Mouse (Mus musculus) forebrain, embryonic 14.5 days (tissue): ENCODE data around the gene Myadm. TPM values are rescaled to one million over a fixed set of nuclear protein-coding genes. Genes with fewer than 3 reads are reported as not detected.

Experiments
- ATAC-seq: fragments of 200-750 bp; cut with Nextera tagmentation; 2 replicates; pipeline ENCODE4 v1.8.0; 2017; ENCODE audit warnings: mild to moderate bottlenecking, moderate library complexity
- DNase-seq: peaks from one replicate; pipeline ENCODE4 v3.0.0-alpha.2; 2015; ENCODE audit warnings: low spot score
- H3K27ac ChIP-seq: fragments of 300-500 bp; sonication (generic); 2 replicates; pipeline ENCODE4 v1.5.1; 2014; ENCODE audit warnings: low read depth, mild to moderate bottlenecking, control low read depth, low read length, moderate library complexity
- H3K27me3 ChIP-seq: fragments of 300-500 bp; sonication (generic); replicated peaks from 2 replicates; pipeline ENCODE4 v1.6.1; 2014; ENCODE audit warnings: low read length, control low read depth, mixed read lengths; ENCODE audit not compliant: control insufficient read depth, insufficient read depth
- H3K36me3 ChIP-seq: fragments of 300-500 bp; sonication (generic); 2 replicates; pipeline ENCODE4 v1.6.1; 2014; ENCODE audit warnings: low read length, control low read depth; ENCODE audit not compliant: control insufficient read depth, insufficient read depth
- H3K4me1 ChIP-seq: fragments of 300-500 bp; sonication (generic); 2 replicates; pipeline ENCODE4 v1.6.1; 2014; ENCODE audit warnings: antibody characterized with exemption, low read length, control low read depth; ENCODE audit not compliant: control insufficient read depth, insufficient read depth
- H3K4me2 ChIP-seq: fragments of 300-500 bp; sonication (generic); 2 replicates; pipeline ENCODE4 v1.6.1; 2014; ENCODE audit warnings: mild to moderate bottlenecking, control low read depth, low read length
- H3K4me3 ChIP-seq: fragments of 300-500 bp; sonication (generic); 2 replicates; pipeline ENCODE4 v1.5.1; 2014; ENCODE audit warnings: low read depth, low read length, control low read depth
- H3K9ac ChIP-seq: fragments of 300-500 bp; sonication (generic); 2 replicates; pipeline ENCODE4 v1.6.1; 2014; ENCODE audit warnings: mild to moderate bottlenecking, low read length, control low read depth, moderate library complexity
- H3K9me3 ChIP-seq: fragments of 300-500 bp; sonication (generic); replicated peaks from 2 replicates; pipeline ENCODE4 v1.6.1; 2016; ENCODE audit warnings: low read length, control low read depth, mixed read lengths; ENCODE audit not compliant: control insufficient read depth
- WGBS: fragments of 180-500 bp; shearing (Covaris S2); extraction: QIAGEN DNeasy Blood & Tissue Kit; methylation state at CpG from one replicate; pipeline ENCODE4 v1.1.7; 2014; 5-methylcytosine and 5-hydroxymethylcytosine counted together
- polyA plus RNA-seq: library from polyadenylated mRNA; unstranded; fragments of >200 nt; fragmentation: Nextera tagmentation; extraction: Ambion mirVana; gene quantifications from 2 replicates; pipeline ENCODE4 v1.2.1, GENCODE M21; 2014

Myadm gene
- polyA plus RNA-seq, 1 experiment from 2014 or later = 19.8 TPM

DNA sequence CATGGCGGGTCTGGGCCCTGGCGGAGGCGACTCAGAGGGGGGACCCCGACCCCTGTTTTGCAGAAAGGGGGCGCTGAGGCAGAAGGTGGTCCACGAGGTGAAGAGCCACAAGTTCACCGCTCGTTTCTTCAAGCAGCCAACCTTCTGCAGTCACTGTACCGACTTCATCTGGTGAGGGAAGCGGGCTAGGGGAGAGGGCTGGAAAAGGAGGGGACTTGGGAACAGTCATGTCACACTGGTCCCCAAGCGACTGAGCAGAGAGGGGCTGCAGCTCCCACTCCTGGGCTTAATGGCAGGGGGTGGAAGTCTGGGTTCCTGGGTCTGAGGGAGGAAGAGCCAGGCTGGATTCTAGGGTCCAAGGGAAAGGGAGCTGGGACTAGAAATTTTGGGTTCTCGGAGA is 14.9 kb downstream of the Myadm start:
- H3K36me3 ChIP-seq = no peaks in the 10 kb centered on the region
- H3K4me1 ChIP-seq = peaks cover 17% of the 10 kb centered on the region
- no peaks in the 10 kb centered on the region for H3K9me3 ChIP-seq
- peaks cover 13% of the 10 kb centered on the region for H3K27me3 ChIP-seq
- 4% methylated on average over 12 of the region's 12 CpGs for WGBS
- DNase-seq (peak; percentile 37), ATAC-seq (peak; percentile 36)
- H3K9ac ChIP-seq = peak overlapping the region; percentile 57; the same call in 1 of the 2 replicates
- H3K4me3 ChIP-seq = peak overlapping the region; percentile 37
- H3K4me2 ChIP-seq = peak overlapping the region; percentile 93
- no peak overlapping the region for H3K27ac ChIP-seq

DNA sequence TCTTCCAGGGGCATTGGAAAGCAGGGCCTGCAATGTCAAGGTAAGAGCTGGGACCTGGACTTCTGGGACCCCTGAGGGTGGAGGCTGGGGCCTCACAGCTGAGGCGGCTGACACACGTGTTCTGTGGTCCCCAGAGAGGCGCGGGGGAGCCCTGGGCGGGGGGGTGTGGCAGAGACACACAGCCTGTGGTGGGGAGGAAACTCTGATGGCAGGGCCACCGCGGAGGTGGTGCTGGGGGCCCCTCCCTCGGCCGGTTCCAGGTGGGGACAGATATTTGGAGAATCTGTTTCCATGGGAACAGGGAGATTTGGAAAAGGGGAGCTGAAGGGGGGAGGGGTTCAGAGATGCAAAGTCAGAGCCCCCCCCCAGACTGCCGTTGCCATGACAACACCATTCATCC is 15.4 kb downstream of the Myadm start:
- Histone ChIP-seq H3K9me3 (no peaks in the 10 kb centered on the region), H3K27me3 (peaks cover 13% of the 10 kb centered on the region), H3K4me3 (peak overlapping the region; percentile 37; the same call in 1 of the 2 replicates), H3K4me2 (peak overlapping the region; percentile 93), H3K36me3 (no peaks in the 10 kb centered on the region), H3K9ac (peak overlapping the region; percentile 57; the same call in 1 of the 2 replicates), H3K27ac (no peak overlapping the region), H3K4me1 (peaks cover 17% of the 10 kb centered on the region)
- WGBS = 5% methylated on average over 10 of the region's 10 CpGs
- ATAC-seq = peak; percentile 27; the same call in 1 of the 2 replicates
- peak; percentile 19 for DNase-seq

DNA sequence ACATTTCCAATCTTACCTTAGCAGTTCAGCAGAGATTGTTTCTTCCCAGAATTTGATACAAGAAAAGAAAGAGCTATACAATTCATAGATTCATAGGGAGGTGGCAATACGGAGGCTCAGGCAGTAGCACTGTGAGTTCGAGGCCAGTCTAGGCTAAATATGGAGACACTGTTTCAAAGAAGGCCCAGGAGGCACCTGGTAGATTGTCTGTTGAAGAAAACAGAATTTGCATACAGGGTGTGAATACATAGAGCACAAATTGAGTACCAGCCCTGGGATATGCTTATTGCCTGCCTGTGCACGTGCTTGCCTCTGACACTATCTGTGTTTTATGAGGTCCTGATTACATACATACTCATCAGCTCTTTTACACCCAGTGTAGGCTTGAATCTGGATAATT is 17.5 kb downstream of the Myadm start:
- DNase-seq = no peak
- no peak overlapping the region for H3K9ac ChIP-seq
- peaks cover 6% of the 10 kb centered on the region for H3K27me3 ChIP-seq
- no peaks in the 10 kb centered on the region for H3K9me3 ChIP-seq
- H3K4me3 ChIP-seq = no peak overlapping the region
- no peak overlapping the region for H3K4me2 ChIP-seq
- peaks cover 17% of the 10 kb centered on the region for H3K4me1 ChIP-seq
- no peak overlapping the region for H3K27ac ChIP-seq
- ATAC-seq = no peak
- WGBS = 78% methylated on average over 3 of the region's 3 CpGs
- H3K36me3 ChIP-seq = no peaks in the 10 kb centered on the region

DNA sequence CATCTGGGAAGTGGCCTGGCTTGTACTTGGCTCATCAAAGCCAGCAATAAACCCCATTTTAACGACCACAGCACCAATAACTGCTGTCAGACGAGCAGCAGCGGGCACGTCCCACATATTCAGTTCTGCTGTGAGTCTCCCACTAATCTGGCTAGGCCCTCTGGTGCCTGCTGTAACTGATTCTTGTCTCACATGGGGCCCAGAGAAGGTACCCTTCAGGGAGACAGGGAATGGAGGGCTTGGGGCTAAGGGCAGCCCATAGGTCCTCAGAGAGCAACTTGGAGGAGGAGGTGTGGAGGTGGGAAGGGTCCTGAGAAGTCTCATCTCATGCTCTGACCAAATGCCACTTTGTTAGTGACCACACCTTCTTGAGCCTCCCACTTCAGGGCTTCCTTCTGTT is 19.8 kb downstream of the Myadm start:
- Histone ChIP-seq H3K9ac (no peak overlapping the region), H3K4me2 (no peak overlapping the region), H3K27me3 (no peaks in the 10 kb centered on the region; the same call in 1 of the 2 replicates), H3K36me3 (no peaks in the 10 kb centered on the region), H3K9me3 (no peaks in the 10 kb centered on the region), H3K4me3 (no peak overlapping the region), H3K27ac (no peak overlapping the region), H3K4me1 (peaks cover 11% of the 10 kb centered on the region)
- DNase-seq (no peak), ATAC-seq (no peak)
- 58% methylated on average over 4 of the region's 4 CpGs for WGBS

DNA sequence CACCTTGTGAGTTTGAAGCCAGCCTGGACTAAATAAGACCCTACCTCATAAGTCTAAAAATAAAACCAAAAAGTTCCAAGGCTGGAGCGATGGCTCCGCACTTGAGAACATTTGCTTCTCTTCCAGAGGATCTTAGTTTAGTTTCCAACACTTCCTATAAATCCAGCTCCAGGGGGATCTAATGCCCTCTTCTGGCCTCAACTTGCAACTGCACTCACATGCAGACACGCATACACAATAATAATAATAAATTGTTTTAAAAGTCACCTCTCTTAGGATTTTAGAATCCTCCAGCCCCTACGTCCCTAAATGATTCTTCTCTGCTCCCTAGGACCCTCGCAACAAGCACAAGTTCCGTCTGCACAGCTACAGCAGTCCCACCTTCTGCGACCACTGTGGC is 21.4 kb downstream of the Myadm start:
- 97% methylated on average over 7 of the region's 7 CpGs for WGBS
- Histone ChIP-seq H3K27me3 (no peaks in the 10 kb centered on the region), H3K4me1 (no peaks in the 10 kb centered on the region), H3K9me3 (no peaks in the 10 kb centered on the region), H3K36me3 (no peaks in the 10 kb centered on the region), H3K4me3 (no peak overlapping the region), H3K27ac (no peak overlapping the region), H3K4me2 (no peak overlapping the region), H3K9ac (no peak overlapping the region)
- DNase-seq (no peak), ATAC-seq (no peak)

DNA sequence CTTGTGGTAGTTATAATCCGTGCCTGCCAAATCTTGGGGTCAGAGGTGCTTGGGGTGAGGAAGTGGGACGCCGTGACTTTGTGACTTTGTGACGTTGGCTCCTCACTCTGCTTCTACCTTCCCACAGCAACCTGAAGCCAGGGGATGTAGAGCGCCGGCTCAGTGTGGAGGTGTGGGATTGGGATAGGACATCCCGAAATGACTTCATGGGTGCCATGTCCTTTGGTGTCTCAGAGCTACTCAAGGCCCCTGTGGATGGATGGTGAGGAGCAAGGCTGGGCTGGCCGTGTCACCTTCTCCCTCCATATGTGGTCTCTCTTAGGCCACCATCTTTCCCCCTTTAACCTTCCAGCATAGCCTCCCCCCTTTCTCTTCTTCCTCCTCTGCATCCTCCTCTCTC is 24.7 kb downstream of the Myadm start:
- DNase-seq (no peak), ATAC-seq (no peak; the same call in 1 of the 2 replicates)
- Histone ChIP-seq H3K9ac (no peak overlapping the region), H3K4me2 (no peak overlapping the region), H3K4me1 (no peaks in the 10 kb centered on the region), H3K27me3 (no peaks in the 10 kb centered on the region), H3K4me3 (no peak overlapping the region), H3K9me3 (no peaks in the 10 kb centered on the region), H3K36me3 (no peaks in the 10 kb centered on the region), H3K27ac (no peak overlapping the region)
- 90% methylated on average over 8 of the region's 8 CpGs for WGBS

DNA sequence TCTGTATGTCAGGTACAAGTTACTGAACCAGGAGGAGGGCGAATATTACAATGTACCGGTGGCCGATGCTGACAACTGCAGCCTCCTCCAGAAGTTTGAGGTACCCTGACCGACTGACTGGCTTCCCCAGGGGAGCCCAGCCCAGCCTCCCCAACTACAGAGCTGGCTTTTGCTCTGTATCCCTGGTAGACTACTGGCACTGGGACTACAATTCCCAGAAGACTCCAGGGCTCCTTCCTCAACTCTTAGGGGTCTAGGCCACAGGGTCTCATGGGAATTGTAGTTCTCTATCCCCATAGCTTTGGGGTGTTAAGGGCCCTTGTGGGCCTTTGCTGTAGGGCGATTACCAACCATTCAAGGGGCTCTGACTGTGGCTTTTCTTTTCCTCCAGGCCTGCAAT is 25.2 kb downstream of the Myadm start:
- WGBS = 67% methylated on average over 5 of the region's 5 CpGs
- no peak overlapping the region for H3K9ac ChIP-seq
- H3K36me3 ChIP-seq = no peaks in the 10 kb centered on the region
- DNase-seq (peak; percentile 70), ATAC-seq (peak; percentile 89)
- no peak overlapping the region for H3K4me2 ChIP-seq
- no peak overlapping the region for H3K4me3 ChIP-seq
- H3K4me1 ChIP-seq = no peaks in the 10 kb centered on the region
- H3K27ac ChIP-seq = no peak overlapping the region
- no peaks in the 10 kb centered on the region for H3K9me3 ChIP-seq
- no peaks in the 10 kb centered on the region for H3K27me3 ChIP-seq

DNA sequence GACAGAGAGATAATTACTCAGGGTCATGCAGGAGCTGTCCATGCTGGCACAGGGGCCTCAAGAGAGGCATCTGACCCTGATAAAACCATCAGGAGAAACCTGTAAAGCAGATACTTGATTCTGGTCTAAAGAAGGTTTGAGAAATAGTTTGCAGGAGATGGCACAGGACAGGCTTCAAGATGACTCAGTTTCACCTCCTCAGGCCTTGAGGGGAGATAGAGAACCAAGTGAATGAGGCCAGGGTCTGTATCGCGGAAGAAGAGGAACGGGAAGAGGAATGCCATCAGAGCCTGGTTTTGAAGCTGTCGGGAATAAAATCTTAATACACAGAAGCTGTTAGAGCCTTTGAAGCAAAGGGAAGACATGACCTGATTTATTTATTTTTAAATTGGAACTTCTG is 28.8 kb downstream of the Myadm start:
- Histone ChIP-seq H3K9me3 (no peaks in the 10 kb centered on the region), H3K9ac (no peak overlapping the region), H3K4me3 (no peak overlapping the region), H3K27me3 (no peaks in the 10 kb centered on the region), H3K4me2 (no peak overlapping the region), H3K27ac (no peak overlapping the region), H3K36me3 (no peaks in the 10 kb centered on the region), H3K4me1 (no peaks in the 10 kb centered on the region)
- ATAC-seq (no peak), DNase-seq (no peak)
- WGBS = 54% methylated on average over 4 of the region's 4 CpGs

DNA sequence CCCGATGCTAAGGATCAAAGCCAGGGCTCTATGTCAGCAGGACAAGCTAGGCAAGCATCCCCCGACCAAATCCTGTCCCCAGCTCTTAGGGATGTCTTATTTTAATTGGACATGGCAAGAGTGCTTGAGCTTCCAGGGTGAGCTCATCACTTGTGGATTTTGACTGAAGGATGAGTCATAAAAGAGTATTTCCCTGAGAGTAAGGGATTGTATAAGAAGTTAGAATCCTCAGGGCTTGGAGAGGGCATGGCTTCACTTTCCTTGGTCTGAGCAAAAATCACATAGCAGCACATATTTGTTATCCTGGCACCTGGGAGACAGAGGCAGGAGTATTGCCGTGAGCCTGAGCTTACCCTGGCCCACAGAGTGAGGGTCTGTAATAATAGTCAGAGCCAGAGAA is 32.0 kb downstream of the Myadm start:
- Histone ChIP-seq H3K9ac (no peak overlapping the region), H3K27me3 (no peaks in the 10 kb centered on the region), H3K9me3 (no peaks in the 10 kb centered on the region), H3K4me2 (no peak overlapping the region), H3K4me1 (no peaks in the 10 kb centered on the region), H3K27ac (no peak overlapping the region), H3K4me3 (no peak overlapping the region), H3K36me3 (no peaks in the 10 kb centered on the region)
- ATAC-seq = no peak
- no peak for DNase-seq
- WGBS = 79% methylated on average over 3 of the region's 3 CpGs
